Mouse (Mus musculus) mouse embryonic stem cell (cell line): ENCODE measurements at regions not wholly inside any gene's neighbourhood (a gene's known extent, or its start where the extent isn't known, plus 50 kb on each side); places are given as distances from the start of the nearest gene placed in this dataset.

Experiments
- in situ Hi-C, 2 experiments: fragments of 300-500 bp; cut with MboI; formaldehyde crosslinking; loops; 1 replicate in 1 of 2; 3 replicates in 1 of 2; pipeline ENCODE4 v1.14.3; 2019 to 2020; ENCODE audit warnings: low sequenced_read_pairs in 2 of 2, low pct_unique_long_range_greater_than_20kb in 1 of 2, mixed read lengths in 1 of 2; ENCODE audit not compliant: unreplicated experiment in 1 of 2

DNA sequence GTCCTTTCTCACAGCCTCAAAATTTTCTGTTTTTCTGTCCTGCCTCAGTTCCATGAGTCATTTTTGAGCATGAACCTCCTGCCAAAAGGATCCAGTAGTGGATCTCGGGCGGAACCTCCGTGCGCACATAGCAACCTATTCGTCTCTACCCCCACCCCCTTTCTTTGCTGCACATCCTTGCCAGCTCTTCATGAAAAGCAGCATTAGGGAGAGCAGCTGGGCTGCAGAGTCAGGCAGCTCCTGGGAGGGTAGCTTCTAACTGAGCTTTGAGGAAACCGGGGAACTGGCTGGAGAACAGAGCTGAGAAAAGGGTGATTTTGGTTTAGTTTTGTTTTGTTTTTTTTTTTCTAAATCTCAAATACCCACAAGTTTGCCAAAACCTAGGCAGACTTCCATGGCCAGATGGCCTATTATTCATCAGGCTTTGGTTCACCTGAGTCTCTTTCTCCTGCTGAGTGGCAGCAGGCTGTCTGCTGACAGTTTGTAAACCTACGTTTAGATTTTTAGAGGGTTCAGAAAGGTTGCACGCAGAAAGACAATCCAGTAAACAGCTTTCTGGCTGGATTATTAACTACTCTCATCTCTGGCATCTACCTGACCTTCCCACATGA is 74.5 kb upstream of the Tmem164 start:
- in situ Hi-C loops = no loop called here

DNA sequence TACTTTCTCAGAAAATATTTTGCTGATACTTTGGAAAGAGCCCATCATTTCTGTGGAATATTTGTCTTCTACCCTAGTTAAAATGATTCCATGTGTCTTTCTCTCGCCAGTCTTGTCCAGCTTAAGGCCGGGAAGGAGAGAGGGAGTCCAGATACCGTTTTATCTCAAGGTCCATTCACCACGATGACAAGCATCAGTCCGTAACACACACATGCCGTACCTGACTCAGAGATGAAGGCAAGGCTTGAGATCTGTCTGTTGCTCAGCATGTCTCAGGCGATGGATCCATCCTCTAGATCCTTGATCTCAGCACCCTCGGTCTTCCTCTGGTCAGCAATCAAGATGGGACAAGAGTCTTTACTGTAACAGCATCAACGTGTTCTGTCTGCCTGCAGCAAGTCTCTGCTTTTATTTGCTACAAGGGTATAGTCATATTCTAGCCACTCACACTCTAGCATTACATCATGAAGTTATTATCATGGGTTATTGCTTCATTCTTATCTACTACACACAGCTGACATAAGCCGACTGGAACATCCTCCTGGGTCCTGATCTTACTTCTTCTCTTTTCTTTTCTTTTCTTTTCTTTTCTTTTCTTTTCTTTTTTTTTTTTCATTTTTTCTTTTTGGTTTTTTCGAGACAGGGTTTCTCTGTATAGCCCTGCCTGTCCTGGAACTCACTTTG is 64.9 kb upstream of the Tmem164 start:
- in situ Hi-C loops = no loop called here

DNA sequence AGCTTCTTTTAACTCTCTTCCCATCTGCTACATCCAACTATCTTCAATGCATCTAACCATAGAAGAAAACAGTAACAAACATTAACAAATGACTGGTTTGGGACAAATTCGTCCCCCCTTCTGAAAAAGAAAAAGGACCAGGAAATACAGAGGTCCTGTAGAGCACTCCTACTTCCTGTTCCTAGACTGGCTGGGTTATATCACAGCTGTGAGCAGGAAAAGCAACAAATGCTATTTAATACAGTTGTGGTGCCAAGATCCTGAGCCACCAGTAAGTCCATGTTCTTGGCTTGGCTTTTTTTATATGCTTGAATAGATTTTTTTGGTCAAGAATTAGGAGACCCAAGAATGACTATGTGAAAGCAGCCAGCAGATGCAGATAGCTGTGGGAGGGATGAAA is 62.8 kb upstream of the Tmem164 start:
- in situ Hi-C loops = no loop called here

DNA sequence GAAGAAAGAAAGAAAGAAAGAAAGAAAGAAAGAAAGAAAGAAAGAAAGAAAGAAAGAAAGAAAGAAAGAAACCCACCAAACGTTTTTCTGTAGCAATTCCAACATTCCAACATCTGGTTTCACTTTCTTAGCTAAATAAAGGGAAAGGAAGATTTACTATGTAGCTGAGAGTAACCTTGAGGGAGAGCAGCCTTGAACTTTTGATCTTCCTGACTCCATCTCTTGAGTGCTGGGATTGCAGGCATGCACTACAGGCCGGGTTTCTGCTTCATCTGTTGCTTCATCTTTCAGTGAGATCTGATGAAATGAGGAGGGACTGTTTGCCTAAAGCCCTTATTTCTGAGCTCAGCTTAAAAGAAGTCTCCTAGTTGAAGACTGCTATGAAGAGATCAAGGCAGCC is 57.8 kb upstream of the Tmem164 start:
- in situ Hi-C loops = no loop called here

DNA sequence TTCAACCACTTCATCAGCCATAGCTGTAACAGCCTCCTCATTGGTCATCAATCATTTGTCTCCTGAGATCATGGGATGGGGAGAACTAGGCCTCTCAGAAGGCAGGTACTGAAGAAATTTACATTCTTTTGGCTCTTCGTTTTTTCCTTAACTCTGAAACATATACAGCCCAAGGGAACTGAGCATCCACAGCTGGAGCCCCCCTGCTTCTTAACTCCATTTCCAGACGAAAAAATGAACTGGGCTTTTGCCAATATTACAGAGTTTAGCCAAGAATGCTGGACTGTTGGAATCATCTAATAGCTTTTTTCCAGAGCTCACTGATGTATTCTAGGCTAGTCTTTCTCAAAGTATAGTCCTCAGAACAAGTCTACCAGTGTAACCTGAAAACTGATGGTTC is 57.3 kb upstream of the Tmem164 start:
- in situ Hi-C loops = no loop called here
